Mouse (Mus musculus) inflammation-experienced regulatory T-cells, adult 6 months (primary cell): Measurements from ENCODE around the gene Eln. TPM values are rescaled to one million over a fixed set of nuclear protein-coding genes. Genes with fewer than 3 reads are reported as not detected.

Source experiments
- ATAC-seq: one replicate; pipeline ENCODE4 v1.8.0; 2017
- polyA plus RNA-seq, 3 experiments: library from polyadenylated mRNA; unstranded; fragments of 100-300 nt; shearing (Covaris generic); gene quantifications; one replicate each; pipeline ENCODE4 v1.2.1; 2017

The Eln gene
- polyA plus RNA-seq: under 1 TPM in 1 of 3 experiments, not detected in 2; 0.19 TPM

GRCm38 (mm10) chr5:134746890-134747511 lies at the start of gene Eln:
Gene Eln, minus strand, starts transcription at chr5:134747323.
- ATAC-seq: no peak

GRCm38 (mm10) chr5:134790080-134790995 lies 43.2 kb upstream of the Eln start:
- no peak for ATAC-seq

- no peak for ATAC-seq
These were observed 41.1 kb upstream of the Eln start for GRCm38 (mm10) chr5:134788237-134788636.

- ATAC-seq: no peak
These were observed 38.7 kb upstream of the Eln start for GRCm38 (mm10) chr5:134785691-134786371.

- ATAC-seq: no peak
These were observed 36.7 kb upstream of the Eln start for GRCm38 (mm10) chr5:134783794-134784193.

- no peak for ATAC-seq
These were observed 33.8 kb upstream of the Eln start for GRCm38 (mm10) chr5:134780963-134781362.

- no peak for ATAC-seq
These were observed 33.0 kb upstream of the Eln start for GRCm38 (mm10) chr5:134780146-134780545.

GRCm38 (mm10) chr5:134776551-134776950 lies 29.4 kb upstream of the Eln start:
- no peak for ATAC-seq

GRCm38 (mm10) chr5:134772522-134772921 lies 25.4 kb upstream of the Eln start:
- ATAC-seq: no peak

- ATAC-seq: no peak
These were observed 24.6 kb upstream of the Eln start for GRCm38 (mm10) chr5:134771750-134772149.

GRCm38 (mm10) chr5:134769181-134769580 lies 22.1 kb upstream of the Eln start:
- ATAC-seq: no peak

GRCm38 (mm10) chr5:134765441-134765840 lies 18.3 kb upstream of the Eln start:
- ATAC-seq: no peak

- no peak for ATAC-seq
These were observed 16.2 kb upstream of the Eln start for GRCm38 (mm10) chr5:134763326-134763725.

GRCm38 (mm10) chr5:134761409-134762124 lies 14.4 kb upstream of the Eln start:
- ATAC-seq: no peak

GRCm38 (mm10) chr5:134756031-134756430 lies 8.9 kb upstream of the Eln start:
- no peak for ATAC-seq

- no peak for ATAC-seq
These were observed 7.0 kb upstream of the Eln start for GRCm38 (mm10) chr5:134754096-134754495.

- no peak for ATAC-seq
These were observed 3.3 kb upstream of the Eln start for GRCm38 (mm10) chr5:134750469-134750868.

GRCm38 (mm10) chr5:134747947-134748618 lies 960 bp upstream of the Eln start:
- ATAC-seq: no peak

GRCm38 (mm10) chr5:134747512-134747893 lies 380 bp upstream of the Eln start:
- ATAC-seq: no peak

GRCm38 (mm10) chr5:134746201-134746600 lies 922 bp downstream of the Eln start:
- ATAC-seq: no peak

GRCm38 (mm10) chr5:134745801-134746200 lies 1.3 kb downstream of the Eln start:
- ATAC-seq: no peak

GRCm38 (mm10) chr5:134745000-134745399 lies 2.1 kb downstream of the Eln start:
- ATAC-seq: no peak
